Mouse (Mus musculus) c-Kit-positive CD71-negative TER-119-negative erythroid progenitor cells, embryonic 14.5 days (primary cell): Measurements from ENCODE around the gene Traf3ip2.

ENCODE experiments used
- DNase-seq: peaks from one replicate; pipeline ENCODE4 v3.0.0-alpha.2; 2013; ENCODE audit warnings: low read depth

Traf3ip2 gene

GRCm38 (mm10) chr10:39601068-39601467 is 11.7 kb upstream of the Traf3ip2 start:
- no peak for DNase-seq

- no peak for DNase-seq
Measured at GRCm38 (mm10) chr10:39606434-39606833, 6.3 kb upstream of the Traf3ip2 start.

DNA sequence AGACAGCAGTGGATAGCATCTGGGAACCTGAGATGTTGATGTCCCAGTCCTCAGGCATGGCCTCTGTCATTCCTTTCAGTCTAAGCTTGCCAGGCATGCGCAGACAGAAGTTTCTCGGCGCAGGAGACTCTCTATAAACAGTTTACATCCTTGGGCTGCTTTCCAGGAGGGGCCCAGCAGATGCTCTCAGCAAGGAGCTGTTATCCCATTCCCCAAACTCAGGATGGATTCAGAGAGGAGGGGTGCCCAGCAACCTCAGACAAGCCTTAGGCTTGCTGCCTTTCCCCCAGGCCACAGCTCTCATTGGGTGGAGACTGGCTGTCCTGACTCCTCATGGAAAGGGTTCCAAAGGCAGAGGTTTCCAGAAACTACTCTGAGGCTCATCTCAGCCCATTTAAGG is 1.5 kb upstream of the Traf3ip2 start:
- no peak for DNase-seq

- DNase-seq = no peak
Measured at GRCm38 (mm10) chr10:39612131-39612530, 603 bp upstream of the Traf3ip2 start.

DNA sequence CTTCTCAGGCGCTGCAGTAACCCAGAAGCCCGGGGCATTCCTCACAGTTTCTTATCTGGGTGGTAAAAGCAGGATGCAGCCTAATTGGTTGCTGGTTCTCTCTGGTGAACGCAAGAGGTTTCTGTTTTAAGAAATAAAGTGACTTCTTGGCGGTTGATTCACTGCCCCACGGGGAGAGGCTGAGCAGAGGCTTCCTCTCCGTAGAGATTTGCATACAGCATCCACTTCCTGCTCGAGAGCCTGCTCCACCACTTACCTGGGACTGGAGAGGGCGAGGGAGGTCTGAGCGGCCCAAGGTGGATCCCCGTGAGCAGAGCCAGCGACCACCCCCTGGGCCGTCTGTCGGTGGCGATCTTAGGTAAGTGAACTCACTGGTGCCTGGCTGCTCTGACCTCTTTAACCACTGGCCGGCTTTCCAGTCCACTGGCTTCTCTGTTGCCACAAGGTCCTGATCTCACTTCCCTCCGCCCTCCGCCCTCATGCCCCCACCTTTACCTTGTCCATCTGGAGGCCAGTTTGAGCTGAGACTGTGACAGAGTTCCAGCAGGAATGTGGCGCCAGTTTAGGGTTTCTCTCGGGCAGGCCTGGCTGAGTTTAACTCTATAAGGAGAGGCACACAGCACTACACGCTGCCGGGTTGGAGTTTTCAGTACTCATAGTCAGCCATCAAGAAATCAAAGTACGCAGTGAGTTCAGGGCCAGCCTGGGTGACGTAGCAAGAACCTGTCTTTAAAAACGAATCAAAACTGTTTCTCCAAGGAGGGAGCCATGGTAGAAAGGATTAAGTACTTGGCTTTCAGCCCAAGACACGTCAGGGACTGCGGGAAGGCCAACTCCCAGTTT is 476 bp downstream of the Traf3ip2 start:
- no peak for DNase-seq

GRCm38 (mm10) chr10:39613973-39614372 is 1.2 kb downstream of the Traf3ip2 start:
- DNase-seq = no peak

DNA sequence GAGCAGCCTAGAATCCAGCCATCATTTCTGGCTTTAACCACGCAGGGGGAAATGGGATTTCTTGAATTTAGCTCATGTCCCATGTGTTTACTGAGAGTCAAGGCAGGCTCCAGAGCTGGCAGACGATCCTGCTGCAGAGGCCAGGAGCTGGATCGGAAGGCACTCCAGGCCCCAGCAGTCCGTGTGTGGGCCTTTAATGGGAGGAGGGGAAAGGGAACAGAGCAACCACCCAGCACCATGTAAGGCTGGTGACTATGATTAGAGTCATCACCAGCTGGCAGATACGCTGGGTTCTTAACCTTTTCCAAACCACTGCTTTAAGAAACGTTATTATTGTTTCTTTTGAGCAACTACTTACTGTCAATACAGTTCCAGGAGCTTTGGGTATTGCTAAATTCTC is 1.9 kb downstream of the Traf3ip2 start:
- no peak for DNase-seq

DNA sequence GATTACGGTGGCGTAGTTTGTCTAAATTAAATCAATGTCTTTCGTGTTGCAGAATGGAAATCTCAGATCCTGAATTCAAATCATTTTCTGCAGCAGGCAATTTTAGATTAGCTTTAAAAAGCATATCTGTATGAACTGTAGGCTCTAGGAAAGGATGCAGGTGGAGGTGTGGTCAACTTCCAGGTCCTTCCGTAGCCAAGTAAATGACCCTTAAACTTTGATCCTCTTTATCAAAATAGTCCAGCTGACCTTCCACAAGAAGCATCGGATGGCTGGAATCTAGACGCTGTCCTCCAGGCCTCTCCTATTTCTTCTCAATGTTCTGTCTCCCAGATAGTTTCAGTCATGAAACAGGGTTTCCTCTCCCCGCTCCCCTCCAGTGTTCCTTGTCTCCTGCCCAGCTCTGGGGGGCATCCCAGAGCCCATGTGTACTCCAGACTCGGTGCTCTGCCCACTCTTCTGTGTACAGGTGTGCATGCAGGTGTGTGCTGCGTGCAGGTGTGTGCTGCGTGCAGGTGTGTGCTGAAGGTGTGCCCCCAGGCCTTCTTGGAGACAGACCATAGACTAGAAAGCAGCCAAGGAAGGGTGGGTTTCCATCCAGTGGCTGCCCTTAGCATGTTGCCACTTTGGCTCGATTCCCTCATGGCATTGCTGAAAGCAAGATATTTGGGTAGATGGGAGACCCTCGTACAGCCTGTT is 2.9 kb downstream of the Traf3ip2 start:
- no peak for DNase-seq

DNA sequence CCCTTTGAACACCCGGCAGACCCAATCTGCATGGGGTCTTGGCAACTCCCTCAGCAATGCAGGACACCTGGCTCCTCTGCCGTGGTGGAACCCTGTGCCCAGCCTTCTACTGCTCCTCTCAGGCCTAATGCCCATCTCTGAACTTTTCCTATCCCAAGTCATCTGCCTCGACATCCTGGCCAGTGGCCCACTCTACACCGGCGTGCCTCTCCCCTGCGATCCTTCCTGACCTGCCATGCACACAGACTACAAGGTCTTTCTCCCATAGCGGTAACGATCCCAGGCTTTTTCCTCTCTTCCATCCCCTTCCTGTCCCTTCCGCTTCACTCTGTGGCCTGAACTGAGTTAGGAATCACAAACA is 3.5 kb downstream of the Traf3ip2 start:
- no peak for DNase-seq

DNA sequence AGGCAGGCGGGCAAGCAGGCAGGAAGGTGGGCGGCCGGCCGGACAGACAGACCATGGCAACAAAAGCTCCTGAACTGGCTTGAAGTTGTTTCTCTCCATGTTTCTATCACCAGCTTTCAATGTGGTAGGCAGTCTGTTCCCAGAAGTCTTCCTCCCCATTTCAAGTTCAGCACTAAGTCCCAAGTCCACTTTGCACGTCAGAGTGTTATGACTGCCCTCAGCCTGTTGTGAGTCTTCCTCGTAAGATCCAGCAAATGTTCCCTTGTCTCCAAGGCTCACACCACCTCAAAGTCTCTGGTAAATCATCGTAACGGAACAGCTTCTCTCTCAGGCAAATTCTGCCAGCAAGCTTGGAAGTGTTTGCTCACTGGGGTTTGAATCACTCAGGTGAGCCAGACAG is 3.9 kb downstream of the Traf3ip2 start:
- DNase-seq = no peak

- no peak for DNase-seq
Measured at GRCm38 (mm10) chr10:39618431-39618830, 5.7 kb downstream of the Traf3ip2 start.

DNA sequence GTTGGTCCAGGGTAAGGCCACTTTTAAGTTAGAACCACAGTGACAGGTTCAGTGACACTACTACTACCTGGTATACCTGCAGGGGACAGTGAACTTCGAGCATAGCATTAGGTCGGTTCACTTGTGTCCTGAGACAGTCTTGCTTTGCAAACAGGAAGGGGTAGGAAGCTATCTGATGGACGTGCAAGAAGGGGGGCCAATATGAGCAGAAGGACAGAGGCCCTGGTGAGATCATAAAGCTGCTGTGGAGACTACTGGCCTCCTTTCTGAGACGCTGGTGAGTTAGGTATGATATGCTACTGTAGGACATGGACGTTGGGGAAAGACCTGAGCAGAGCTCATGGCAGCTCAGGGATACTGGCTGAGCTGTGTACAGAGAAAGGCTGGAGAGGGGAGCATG is 7.9 kb downstream of the Traf3ip2 start:
- no peak for DNase-seq

GRCm38 (mm10) chr10:39623806-39624205 is 11.1 kb downstream of the Traf3ip2 start:
- no peak for DNase-seq

GRCm38 (mm10) chr10:39624837-39625625 is 12.3 kb downstream of the Traf3ip2 start:
- no peak for DNase-seq

DNA sequence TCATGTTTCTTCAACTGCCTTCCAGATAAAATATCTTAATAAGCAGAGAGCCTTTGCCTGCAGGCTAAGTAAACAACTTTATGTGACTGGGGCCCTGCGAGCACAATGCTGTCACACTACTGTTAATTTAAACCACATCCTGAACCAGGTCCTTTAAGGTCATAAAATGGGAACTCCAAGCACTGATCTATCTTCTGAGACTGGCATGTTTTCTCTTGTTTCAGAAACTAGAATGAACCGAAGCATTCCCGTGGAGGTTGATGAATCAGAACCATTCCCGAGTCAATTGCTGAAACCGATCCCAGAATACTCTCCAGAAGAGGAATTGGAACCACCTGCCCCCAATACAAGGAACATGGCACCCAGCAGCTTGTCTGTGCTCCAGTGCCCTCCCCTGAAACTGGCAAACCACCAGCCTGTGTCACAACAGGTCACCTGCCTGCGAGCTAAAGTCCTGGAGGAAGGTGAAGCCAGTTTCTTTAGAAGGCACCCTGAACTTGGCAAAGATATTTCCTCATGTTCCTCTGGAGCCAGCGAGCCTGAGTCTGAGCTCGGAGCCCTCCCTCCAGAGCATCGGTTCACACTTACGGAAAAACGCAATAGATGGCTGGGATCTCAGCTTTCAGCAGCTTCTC is 13.0 kb downstream of the Traf3ip2 start:
- no peak for DNase-seq

GRCm38 (mm10) chr10:39626376-39626775 is 13.6 kb downstream of the Traf3ip2 start:
- no peak for DNase-seq

GRCm38 (mm10) chr10:39628799-39629517 is 16.2 kb downstream of the Traf3ip2 start:
- no peak for DNase-seq

GRCm38 (mm10) chr10:39629746-39630552 is 17.2 kb downstream of the Traf3ip2 start:
- DNase-seq = no peak

DNA sequence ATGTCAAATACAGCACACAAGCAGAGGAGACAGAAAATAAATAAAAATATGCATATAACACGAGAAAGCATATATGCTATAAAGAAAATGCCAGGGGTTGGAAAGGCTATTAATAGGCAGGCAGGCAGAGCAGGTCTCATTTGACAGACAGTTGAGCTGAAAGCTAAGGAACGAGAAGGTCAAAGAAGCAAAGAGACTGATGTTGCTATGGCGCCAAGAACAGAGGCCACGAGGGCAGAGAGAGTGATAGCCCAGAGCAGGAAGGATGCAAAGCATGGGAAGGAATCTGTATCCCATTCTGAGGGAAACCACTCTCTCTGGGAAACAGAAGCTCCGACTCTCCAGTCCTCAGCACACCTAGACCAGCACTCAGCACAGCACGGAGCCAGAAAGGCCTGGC is 18.1 kb downstream of the Traf3ip2 start:
- no peak for DNase-seq

GRCm38 (mm10) chr10:39631627-39632026 is 18.9 kb downstream of the Traf3ip2 start:
- DNase-seq = no peak

- no peak for DNase-seq
Measured at GRCm38 (mm10) chr10:39633379-39633778, 20.6 kb downstream of the Traf3ip2 start.
